Mouse (Mus musculus) hindbrain, embryonic 10.5 days (tissue): Measurements from ENCODE around the gene Gzmm. TPM values are rescaled to one million over a fixed set of nuclear protein-coding genes. Genes with fewer than 3 reads are reported as not detected.

Experiments used
- DNase-seq: peaks from one replicate; pipeline ENCODE4 v3.0.0-alpha.2; 2017; ENCODE audit warnings: low spot score
- H3K27ac ChIP-seq: fragments of 300-500 bp; sonication (generic); 2 replicates; pipeline ENCODE4 v1.5.1; 2016; ENCODE audit warnings: mild to moderate bottlenecking, moderate library complexity
- H3K27me3 ChIP-seq: fragments of 300-500 bp; sonication (generic); 2 replicates; pipeline ENCODE4 v1.6.1; 2016; ENCODE audit warnings: mild to moderate bottlenecking; ENCODE audit not compliant: poor library complexity, insufficient read depth, severe bottlenecking
- H3K36me3 ChIP-seq: fragments of 300-500 bp; sonication (generic); 2 replicates; pipeline ENCODE4 v1.6.1; 2016; ENCODE audit warnings: mild to moderate bottlenecking, moderate library complexity
- H3K4me1 ChIP-seq: fragments of 300-500 bp; sonication (generic); replicated peaks from 2 replicates; pipeline ENCODE4 v1.6.1; 2016; ENCODE audit warnings: mild to moderate bottlenecking
- H3K4me3 ChIP-seq: fragments of 300-500 bp; sonication (generic); 2 replicates; pipeline ENCODE4 v1.5.1; 2016; ENCODE audit warnings: mild to moderate bottlenecking, moderate library complexity
- H3K9me3 ChIP-seq: fragments of 300-500 bp; sonication (generic); 2 replicates; pipeline ENCODE4 v1.6.1; 2016; ENCODE audit warnings: mild to moderate bottlenecking, moderate library complexity
- WGBS: fragments of 180-500 bp; shearing (Covaris S2); methylation state at CpG from one replicate; pipeline ENCODE4 v1.1.7; 2016; 5-methylcytosine and 5-hydroxymethylcytosine counted together
- polyA plus RNA-seq: library from polyadenylated mRNA; unstranded; fragments of >200 nt; fragmentation: Nextera tagmentation; extraction: Ambion mirVana; gene quantifications from 2 replicates; pipeline ENCODE4 v1.2.1, GENCODE M21; 2016

The Gzmm gene
- polyA plus RNA-seq, 1 experiment from 2014 or later = 0.75 TPM

DNA sequence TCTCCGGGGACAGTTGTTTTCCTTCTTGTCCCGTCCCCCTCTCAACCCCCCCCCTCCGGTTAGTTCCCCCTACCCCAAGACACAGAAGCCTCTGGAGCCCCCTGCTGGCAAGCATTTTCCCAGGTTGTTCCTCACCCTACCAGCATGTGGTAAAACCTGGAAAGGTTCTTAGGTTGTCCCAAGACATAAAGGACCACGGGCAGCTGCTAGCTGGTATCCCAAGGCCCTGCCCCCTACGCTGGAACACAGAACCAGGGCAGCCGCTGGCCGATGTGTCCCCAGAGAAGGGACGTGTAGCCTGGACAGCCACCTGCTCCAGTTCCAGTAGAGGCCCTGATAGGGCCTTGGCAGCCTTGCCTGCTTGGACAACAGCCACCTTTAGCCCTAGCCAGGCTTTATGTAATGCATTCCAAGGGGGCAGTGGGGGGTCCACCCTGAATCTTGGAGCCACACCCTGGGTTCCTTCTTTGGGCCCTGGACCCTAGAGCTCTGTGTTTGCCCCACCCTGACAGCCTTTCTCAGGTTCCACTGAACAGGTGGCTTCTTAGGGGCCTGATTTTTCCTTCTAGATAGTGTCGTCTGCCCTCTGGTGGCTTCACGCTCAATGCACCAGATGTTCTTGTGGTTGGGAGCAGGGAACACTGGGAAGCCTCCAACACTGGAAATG is 5.8 kb upstream of the Gzmm start:
- DNase-seq = peak; percentile 60
- no peaks in the 10 kb centered on the region for H3K27me3 ChIP-seq
- peak overlapping the region; percentile 90 for H3K27ac ChIP-seq
- peaks cover 44% of the 10 kb centered on the region for H3K36me3 ChIP-seq
- no peaks in the 10 kb centered on the region for H3K9me3 ChIP-seq
- 6% methylated on average over 10 of the region's 10 CpGs for WGBS
- H3K4me3 ChIP-seq = peak overlapping the region; percentile 96
- peaks cover 34% of the 10 kb centered on the region for H3K4me1 ChIP-seq

DNA sequence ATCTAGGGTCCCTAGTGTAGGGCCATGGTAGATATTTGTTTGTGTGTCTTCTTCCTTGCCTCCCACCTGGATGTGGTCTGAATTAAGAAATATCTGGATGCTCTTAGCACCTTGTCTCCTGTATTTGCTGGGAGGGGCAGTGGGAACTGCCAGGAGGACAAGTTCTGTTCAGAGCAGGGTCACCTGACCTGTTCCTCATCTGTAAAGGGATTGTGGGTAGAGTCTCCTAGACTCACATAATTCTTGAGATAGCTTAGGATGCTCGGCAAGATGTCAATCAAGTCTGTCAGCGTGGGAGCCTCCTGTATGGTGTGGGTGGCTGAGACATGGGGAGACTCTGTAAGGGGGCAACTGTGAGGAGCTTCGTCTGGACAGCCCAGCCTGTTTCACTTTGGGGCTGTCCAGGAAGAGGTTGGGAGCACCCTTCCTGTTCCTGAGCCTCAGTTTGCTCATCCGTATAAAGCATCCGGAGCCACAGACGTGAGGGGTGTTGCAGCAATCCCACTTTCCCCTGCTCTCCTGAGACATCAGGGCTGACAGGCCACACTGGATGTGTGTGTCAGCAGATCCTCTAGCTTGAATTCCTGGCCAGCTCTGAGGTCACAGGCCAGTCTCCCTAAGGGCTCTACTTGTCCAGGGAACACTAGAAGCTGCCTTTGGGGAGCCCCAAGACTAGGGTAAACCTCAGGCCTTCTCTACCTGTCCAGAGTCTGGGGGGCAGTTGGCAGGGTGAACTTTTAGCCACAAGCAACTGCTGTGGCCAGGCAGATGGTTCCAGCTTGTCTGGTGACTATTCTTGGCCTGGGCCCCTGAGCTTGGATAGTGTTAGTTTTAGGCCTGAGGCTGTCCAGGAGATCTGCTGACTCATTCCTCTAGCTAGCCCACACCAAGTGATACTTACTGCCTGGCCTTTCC is 4.8 kb upstream of the Gzmm start:
- no peaks in the 10 kb centered on the region for H3K27me3 ChIP-seq
- DNase-seq = no peak
- 90% methylated on average over 6 of the region's 6 CpGs for WGBS
- peak overlapping the region; percentile 96 for H3K4me3 ChIP-seq
- H3K9me3 ChIP-seq = no peaks in the 10 kb centered on the region
- H3K4me1 ChIP-seq = peaks cover 34% of the 10 kb centered on the region
- peak overlapping the region; percentile 90; the same call in 1 of the 2 replicates for H3K27ac ChIP-seq
- peaks cover 54% of the 10 kb centered on the region for H3K36me3 ChIP-seq

DNA sequence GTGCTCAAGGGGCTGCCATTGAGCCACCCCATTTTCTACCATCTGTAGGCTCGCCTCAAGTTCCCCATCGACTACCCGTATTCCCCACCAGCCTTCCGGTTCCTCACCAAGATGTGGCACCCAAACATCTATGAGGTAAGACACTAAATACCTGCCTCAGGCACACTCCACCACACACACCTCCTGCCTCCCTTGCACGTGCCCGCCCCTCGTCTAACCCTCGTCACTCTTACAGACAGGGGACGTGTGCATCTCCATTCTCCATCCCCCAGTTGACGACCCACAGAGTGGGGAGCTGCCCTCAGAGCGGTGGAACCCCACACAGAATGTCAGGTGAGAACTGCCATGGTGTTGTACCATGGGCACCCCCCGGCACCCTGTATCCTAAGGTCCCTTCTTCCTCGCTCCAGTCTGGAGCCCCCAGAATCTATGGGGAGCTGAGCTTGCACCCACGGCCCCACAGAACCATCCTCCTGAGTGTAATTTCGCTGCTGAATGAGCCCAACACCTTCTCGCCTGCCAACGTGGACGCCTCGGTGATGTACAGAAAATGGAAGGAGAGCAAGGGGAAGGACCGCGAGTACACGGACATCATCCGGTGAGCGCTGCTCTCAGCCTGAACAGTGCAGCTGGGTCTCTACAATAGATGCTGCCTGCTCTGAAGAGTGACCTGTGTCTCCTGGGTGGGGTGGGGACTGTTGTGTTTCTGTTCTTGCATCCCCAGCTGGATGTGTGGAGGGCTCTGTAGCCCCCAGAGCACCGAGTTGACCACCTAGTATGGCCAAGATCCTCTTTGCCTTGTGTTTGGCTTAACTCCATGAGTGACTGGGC is 3.8 kb upstream of the Gzmm start:
- 95% methylated on average over 25 of the region's 25 CpGs for WGBS
- H3K4me3 ChIP-seq = no peak overlapping the region
- DNase-seq = no peak

DNA sequence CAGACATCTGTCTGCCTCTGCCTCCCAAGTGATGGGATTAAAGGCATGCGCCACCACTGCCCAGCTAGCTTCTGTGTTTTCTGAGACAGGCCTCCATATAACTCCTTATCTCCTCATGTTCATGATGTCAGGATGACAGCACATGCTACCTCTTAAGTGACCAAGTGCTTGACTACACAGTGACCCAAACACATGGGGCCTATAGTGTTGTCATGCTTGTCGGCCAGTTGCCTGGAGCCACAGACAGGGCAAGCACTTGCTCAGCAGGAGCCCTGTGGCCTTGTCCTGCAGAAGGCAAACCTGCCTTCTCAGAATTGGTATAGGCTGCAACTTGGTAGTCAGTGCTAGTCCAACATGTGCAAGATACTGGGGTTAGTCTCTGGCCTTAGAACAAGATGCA is 2.6 kb upstream of the Gzmm start:
- DNase-seq = no peak
- H3K9me3 ChIP-seq = no peaks in the 10 kb centered on the region
- H3K4me3 ChIP-seq = no peak overlapping the region

More for the DNA sequence above, 3.8 kb upstream of the Gzmm start:
- H3K27ac ChIP-seq = no peak overlapping the region
- peaks cover 64% of the 10 kb centered on the region for H3K36me3 ChIP-seq
- H3K27me3 ChIP-seq = no peaks in the 10 kb centered on the region
- no peaks in the 10 kb centered on the region for H3K9me3 ChIP-seq
- H3K4me1 ChIP-seq = peaks cover 34% of the 10 kb centered on the region

DNA sequence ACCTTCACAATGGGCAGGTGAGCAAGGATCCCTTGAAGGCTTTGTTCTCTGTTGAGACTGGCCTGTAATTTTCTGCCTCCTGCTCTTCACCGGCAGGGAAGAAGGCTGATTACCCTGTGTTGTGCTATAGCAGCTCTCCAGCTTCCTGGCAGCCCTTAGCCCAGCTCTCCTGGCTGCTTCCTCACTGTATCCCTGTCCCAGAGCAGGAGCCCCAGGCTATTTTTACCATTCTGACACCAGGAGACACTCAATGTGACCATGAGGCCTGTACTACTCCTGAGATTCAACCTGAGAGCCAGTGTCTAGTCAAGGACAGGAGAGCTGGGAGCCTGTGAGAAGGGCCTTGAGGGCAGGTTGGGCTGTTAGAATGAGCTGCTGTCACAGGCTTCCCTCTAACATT is 2.1 kb upstream of the Gzmm start:
- Histone ChIP-seq H3K9me3 (no peaks in the 10 kb centered on the region), H3K4me1 (peaks cover 22% of the 10 kb centered on the region), H3K36me3 (peaks cover 64% of the 10 kb centered on the region), H3K27me3 (no peaks in the 10 kb centered on the region), H3K27ac (no peak overlapping the region), H3K4me3 (no peak overlapping the region)
- no peak for DNase-seq
- 93% methylated on average over 1 of the region's 1 CpGs for WGBS

More for the DNA sequence above, 2.6 kb upstream of the Gzmm start:
- H3K36me3 ChIP-seq = peaks cover 64% of the 10 kb centered on the region
- WGBS = 83% methylated on average over 2 of the region's 2 CpGs
- peaks cover 27% of the 10 kb centered on the region for H3K4me1 ChIP-seq
- H3K27me3 ChIP-seq = no peaks in the 10 kb centered on the region
- no peak overlapping the region for H3K27ac ChIP-seq

DNA sequence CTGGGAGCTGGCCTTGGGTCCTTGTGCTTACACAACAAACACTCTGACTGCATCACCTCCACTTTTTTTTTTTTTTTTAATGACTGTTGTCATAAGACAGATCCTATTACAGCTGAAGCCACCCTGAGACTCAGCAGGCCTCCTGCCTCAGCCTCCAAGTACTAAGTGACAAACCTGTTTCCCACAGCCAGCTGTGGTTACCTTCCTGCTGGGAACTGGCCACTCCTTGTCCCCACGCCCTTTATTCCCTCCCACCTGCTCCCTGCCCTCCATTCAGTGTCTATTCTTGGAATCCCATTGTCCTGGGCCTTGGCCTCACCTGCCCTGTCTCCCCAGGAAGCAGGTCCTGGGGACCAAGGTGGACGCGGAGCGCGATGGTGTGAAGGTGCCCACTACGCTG is 1.3 kb upstream of the Gzmm start:
- 93% methylated on average over 6 of the region's 6 CpGs for WGBS
- Histone ChIP-seq H3K27me3 (no peaks in the 10 kb centered on the region), H3K4me1 (peaks cover 18% of the 10 kb centered on the region), H3K27ac (no peak overlapping the region), H3K9me3 (peaks cover 5% of the 10 kb centered on the region; the same call in 1 of the 2 replicates), H3K4me3 (no peak overlapping the region), H3K36me3 (peaks cover 67% of the 10 kb centered on the region)
- DNase-seq = no peak

DNA sequence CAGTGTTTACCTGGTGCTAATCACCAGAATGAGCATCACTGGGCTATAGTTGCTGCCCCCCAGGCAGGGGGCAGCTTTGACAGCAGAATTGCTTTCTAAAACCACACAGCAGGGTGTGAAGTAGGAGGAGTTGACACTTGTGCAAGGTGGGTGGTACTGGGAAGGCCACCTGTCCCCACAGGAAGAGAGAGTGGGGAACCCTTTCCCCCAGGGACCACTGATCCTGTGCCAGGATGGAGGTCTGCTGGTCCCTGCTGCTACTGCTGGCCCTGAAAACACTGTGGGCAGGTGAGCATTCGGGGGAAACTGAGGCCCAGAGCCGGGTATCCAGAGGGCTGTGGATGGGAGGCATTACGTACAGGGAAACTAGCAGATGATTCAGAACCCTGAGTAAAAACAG is 358 bp downstream of the Gzmm start:
- peaks cover 5% of the 10 kb centered on the region; the same call in 1 of the 2 replicates for H3K9me3 ChIP-seq
- DNase-seq = no peak
- H3K27me3 ChIP-seq = no peaks in the 10 kb centered on the region
- no peak overlapping the region for H3K4me3 ChIP-seq
- H3K4me1 ChIP-seq = peaks cover 1% of the 10 kb centered on the region
- peaks cover 62% of the 10 kb centered on the region for H3K36me3 ChIP-seq
- H3K27ac ChIP-seq = no peak overlapping the region
- WGBS = 92% methylated on average over 3 of the region's 3 CpGs

DNA sequence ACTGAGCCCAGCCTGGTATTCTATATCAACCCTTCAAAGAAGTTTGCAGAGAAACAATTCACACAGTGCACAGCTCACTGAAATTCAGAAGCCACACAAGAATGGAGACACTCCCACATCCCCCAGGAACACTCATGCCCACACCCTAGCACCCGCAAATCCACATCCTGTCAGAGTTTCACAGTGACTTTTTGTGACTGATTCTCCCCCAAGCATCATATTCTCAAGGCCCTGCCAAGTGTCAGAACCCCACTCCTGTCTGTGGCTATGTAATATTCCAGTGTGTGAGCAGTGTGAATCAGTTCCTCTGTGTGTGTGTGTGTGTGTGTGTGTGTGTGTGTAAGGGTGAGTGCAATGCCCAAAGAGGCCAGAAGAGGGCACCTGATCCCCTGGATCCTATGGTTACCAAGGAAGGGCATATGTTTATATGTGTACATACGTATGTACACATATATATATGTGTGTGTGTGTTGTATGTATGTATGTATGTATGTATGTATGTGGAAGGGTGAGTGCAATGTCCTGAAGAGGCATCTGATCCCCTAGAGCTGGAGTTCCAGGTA is 3.2 kb downstream of the Gzmm start:
- peaks cover 13% of the 10 kb centered on the region for H3K4me1 ChIP-seq

DNA sequence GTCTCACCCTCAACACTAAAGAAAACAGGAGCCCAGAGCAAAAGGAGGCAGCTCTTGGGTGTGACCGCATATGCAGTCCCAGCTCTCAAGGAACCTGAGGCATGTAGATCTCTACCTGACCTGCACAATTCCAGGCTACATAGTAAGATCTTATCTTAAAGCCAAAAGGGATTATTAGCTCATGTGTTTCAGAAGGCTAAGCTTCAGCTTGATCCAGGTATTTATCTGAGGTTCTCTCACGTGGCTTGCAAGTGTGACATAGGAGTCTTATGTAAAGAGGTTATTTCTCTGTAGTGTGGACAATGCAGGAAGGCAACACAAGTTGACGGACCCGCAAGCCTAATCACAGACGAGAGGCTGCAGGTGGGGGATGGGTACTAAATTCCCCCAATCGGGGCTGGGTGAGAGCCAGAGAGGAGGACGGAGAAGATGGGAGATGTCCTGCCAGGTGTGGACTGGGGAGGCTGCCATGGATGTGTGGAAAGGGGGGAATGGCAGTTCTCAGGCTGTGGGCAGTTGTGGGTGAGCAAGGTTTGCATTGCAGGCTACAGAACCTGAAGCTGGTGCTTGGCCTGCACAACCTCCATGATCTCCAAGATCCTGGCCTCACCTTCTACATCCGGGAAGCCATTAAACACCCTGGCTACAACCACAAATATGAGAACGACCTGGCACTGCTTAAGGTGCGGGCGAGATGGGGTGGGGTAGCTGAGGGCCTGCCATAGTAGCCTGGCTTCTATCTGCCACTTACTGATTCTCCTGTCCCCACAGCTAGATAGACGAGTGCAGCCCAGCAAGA is 5.0 kb downstream of the Gzmm start:
- no peaks in the 10 kb centered on the region for H3K27me3 ChIP-seq
- 81% methylated on average over 12 of the region's 12 CpGs for WGBS
- peaks cover 16% of the 10 kb centered on the region for H3K36me3 ChIP-seq
- peaks cover 13% of the 10 kb centered on the region for H3K4me1 ChIP-seq
- H3K27ac ChIP-seq = no peak overlapping the region
- H3K9me3 ChIP-seq = peaks cover 5% of the 10 kb centered on the region; the same call in 1 of the 2 replicates
- no peak for DNase-seq
- no peak overlapping the region for H3K4me3 ChIP-seq

More for the DNA sequence above, 3.2 kb downstream of the Gzmm start:
- Histone ChIP-seq H3K9me3 (peaks cover 5% of the 10 kb centered on the region; the same call in 1 of the 2 replicates), H3K4me3 (no peak overlapping the region), H3K27ac (no peak overlapping the region), H3K27me3 (no peaks in the 10 kb centered on the region), H3K36me3 (peaks cover 33% of the 10 kb centered on the region)
- WGBS = 93% methylated on average over 2 of the region's 2 CpGs
- no peak for DNase-seq

DNA sequence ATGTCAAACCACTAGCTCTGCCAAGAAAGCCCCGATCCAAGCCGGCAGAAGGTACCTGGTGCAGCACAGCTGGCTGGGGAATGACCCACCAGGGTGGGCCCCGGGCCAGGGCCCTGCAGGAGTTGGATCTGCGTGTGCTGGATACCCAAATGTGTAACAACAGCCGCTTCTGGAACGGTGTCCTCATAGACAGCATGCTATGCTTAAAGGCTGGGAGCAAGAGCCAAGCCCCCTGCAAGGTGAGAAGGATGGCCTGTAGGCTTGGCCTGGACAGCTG is 5.5 kb downstream of the Gzmm start:
- H3K27me3 ChIP-seq = no peaks in the 10 kb centered on the region
- no peak overlapping the region for H3K4me3 ChIP-seq
- peaks cover 5% of the 10 kb centered on the region; the same call in 1 of the 2 replicates for H3K9me3 ChIP-seq
- no peak overlapping the region for H3K27ac ChIP-seq
- peaks cover 13% of the 10 kb centered on the region for H3K4me1 ChIP-seq
- 84% methylated on average over 6 of the region's 6 CpGs for WGBS
- H3K36me3 ChIP-seq = peaks cover 10% of the 10 kb centered on the region
- no peak for DNase-seq

DNA sequence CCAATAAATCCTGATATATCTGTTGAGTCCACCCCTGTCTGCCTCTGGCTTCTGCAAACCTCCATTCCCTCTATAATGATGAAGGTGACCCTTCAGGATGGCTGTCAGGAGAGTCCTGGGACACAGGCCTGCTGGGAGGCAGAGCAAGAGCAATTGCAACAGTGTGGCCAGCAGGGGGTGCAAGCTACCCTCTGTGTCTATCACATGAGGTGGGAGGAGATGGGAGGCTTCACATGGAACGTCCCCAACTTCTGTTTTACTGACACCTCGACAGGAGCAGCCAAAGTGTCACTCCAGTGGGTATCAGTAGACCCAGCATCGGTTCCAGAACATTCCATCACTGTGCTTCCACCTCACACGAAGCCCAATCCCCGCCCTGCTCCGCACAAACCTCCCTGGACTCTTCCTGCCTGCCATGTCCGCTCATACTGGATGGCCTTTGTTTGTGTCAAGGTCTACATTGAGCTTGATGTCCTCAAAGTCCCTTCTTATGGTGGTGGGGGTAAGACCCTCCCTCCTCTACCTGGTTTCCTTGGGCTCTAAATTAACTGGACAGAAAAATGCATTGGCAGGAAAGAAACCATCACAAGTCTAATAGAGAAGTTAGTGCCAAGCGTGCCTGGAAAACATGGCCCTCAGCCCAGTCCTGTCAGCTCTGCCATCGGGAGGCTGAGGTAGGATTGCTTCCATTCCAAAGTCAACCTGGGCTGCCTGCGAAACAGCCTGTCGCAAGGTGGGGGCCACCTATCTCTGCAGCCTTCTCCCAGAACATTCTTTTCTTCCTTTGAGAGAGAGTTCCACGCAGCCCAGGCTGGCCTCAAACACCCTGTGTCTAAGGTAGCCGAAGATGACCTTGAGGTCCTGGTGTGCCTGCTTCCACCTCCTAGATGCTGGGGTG is 6.7 kb downstream of the Gzmm start:
- peak; percentile 77 for DNase-seq
- H3K36me3 ChIP-seq = 0 out of 2 replicates have a peak, but pooled peaks cover 3% of the 10 kb centered on the region
- 69% methylated on average over 13 of the region's 13 CpGs for whole genome bisulfite sequencing
- H3K27ac ChIP-seq = peak overlapping the region; percentile 69
- peaks cover 13% of the 10 kb centered on the region for H3K4me1 ChIP-seq
- peak overlapping the region; percentile 18; the same call in 1 of the 2 replicates for H3K4me3 ChIP-seq
- H3K27me3 ChIP-seq = no peaks in the 10 kb centered on the region
- H3K9me3 ChIP-seq = peaks cover 5% of the 10 kb centered on the region; the same call in 1 of the 2 replicates
